In genomic region chr2:30559552-30559951, GRCm38 (mm10) we compare ENCODE assay signal across 30 mouse cellular contexts. TPM values are rescaled to one million over a fixed set of nuclear protein-coding genes. Genes with fewer than 3 reads are reported as not detected.
DNase-seq lines count a peak whose midpoint lies in the region; ATAC-seq lines count a peak whose summit lies in the region.
"Had no signal": no experiment of that assay in that cellular context is flagged by ENCODE, and none has a peak within 500 bp of the region (broad histone marks: within the 10 kb centered on the region; RNA-seq: fewer than 3 reads in every experiment).

No protein-coding gene starts in this region.

- H3K27me3 ChIP-seq in heart, embryonic 16.5 days (ENCODE audit: control insufficient read depth, insufficient read depth, low read length) = no peaks in the 10 kb centered on the region
- 0 out of 2 replicates have a peak, but pooled peaks cover 12% of the 10 kb centered on the region for H3K27me3 ChIP-seq in heart, embryonic 10.5 days (ENCODE audit: insufficient read depth, poor library complexity, severe bottlenecking)
- H3K27me3 ChIP-seq in lung, embryonic 16.5 days (ENCODE audit: control insufficient read depth, insufficient read depth, low read depth, low read length) = no peaks in the 10 kb centered on the region
- H3K27me3 ChIP-seq in limb, embryonic 10.5 days (ENCODE audit: low read depth, poor library complexity, severe bottlenecking) = no peaks in the 10 kb centered on the region
- H3K27me3 ChIP-seq: embryonic facial prominence, embryonic 13.5 days; limb, embryonic 13.5 days; liver, embryonic 12.5 days; neural tube, embryonic 15.5 days; stomach, embryonic 15.5 days had no signal

- H3K4me2 ChIP-seq in heart, embryonic 16.5 days (ENCODE audit: low read depth, low read length) = no peak overlapping the region
- H3K4me2 ChIP-seq in lung, embryonic 16.5 days (ENCODE audit: low read depth, low read length) = no peak overlapping the region
- H3K4me2 ChIP-seq: embryonic facial prominence, embryonic 13.5 days; limb, embryonic 13.5 days; liver, embryonic 12.5 days; neural tube, embryonic 15.5 days; stomach, embryonic 15.5 days had no signal

- peak overlapping the region; percentile 7; the same call in 1 of the 2 replicates for H3K9ac ChIP-seq in heart, embryonic 16.5 days (ENCODE audit: low read length)
- H3K9ac ChIP-seq in lung, embryonic 16.5 days (ENCODE audit: low read length) = no peak overlapping the region
- H3K9ac ChIP-seq: embryonic facial prominence, embryonic 13.5 days; forebrain, postnatal 0 days; limb, embryonic 13.5 days; liver, embryonic 12.5 days; liver, postnatal 0 days; neural tube, embryonic 15.5 days; stomach, embryonic 15.5 days had no signal

- H3K4me1 ChIP-seq in heart, embryonic 16.5 days (ENCODE audit: control insufficient read depth, insufficient read depth, low read length) = no peaks in the 10 kb centered on the region
- peaks cover 26% of the 10 kb centered on the region for H3K4me1 ChIP-seq in heart, embryonic 10.5 days
- H3K4me1 ChIP-seq in lung, embryonic 16.5 days (replicated peaks; ENCODE audit: control insufficient read depth, insufficient read depth, low read length) = no peaks in the 10 kb centered on the region
- peaks cover 23% of the 10 kb centered on the region for H3K4me1 ChIP-seq in limb, embryonic 10.5 days
- H3K4me1 ChIP-seq: limb, embryonic 13.5 days; liver, embryonic 12.5 days; neural tube, embryonic 15.5 days had no signal

- H3K36me3 ChIP-seq in heart, embryonic 16.5 days (ENCODE audit: control insufficient read depth, insufficient read depth) = no peaks in the 10 kb centered on the region
- no peaks in the 10 kb centered on the region for H3K36me3 ChIP-seq in heart, embryonic 10.5 days
- H3K36me3 ChIP-seq in lung, embryonic 16.5 days (ENCODE audit: control insufficient read depth, insufficient read depth, low read length) = no peaks in the 10 kb centered on the region
- no peaks in the 10 kb centered on the region for H3K36me3 ChIP-seq in limb, embryonic 10.5 days
- H3K36me3 ChIP-seq: embryonic facial prominence, embryonic 13.5 days; limb, embryonic 13.5 days; liver, embryonic 12.5 days; neural tube, embryonic 15.5 days; stomach, embryonic 15.5 days had no signal

- peak; percentile 45 to 61 for DNase-seq in cerebellum, postnatal 10 days
- no peak for DNase-seq in cerebellum, postnatal 14 days
- DNase-seq in heart, embryonic 10.5 days (ENCODE audit: low spot score) = no peak
- no peak for DNase-seq in lung, postnatal 10 days
- DNase-seq in limb, embryonic 10.5 days (ENCODE audit: low spot score) = no peak
- DNase-seq in frontal cortex, adult 2 months (ENCODE audit: extremely low spot score in 1 of 2, low spot score in 1 of 2) = no peak
- DNase-seq: adrenal gland, adult 2 months; adrenal gland, postnatal 36 days; cerebellum, adult 18-20 months; forebrain, postnatal 0 days; gastrocnemius, postnatal 14 days; heart, adult 18-20 months; kidney, adult 8-10 months; kidney, postnatal 4 days; liver, postnatal 0 days; midbrain, embryonic 14.5 days; retina, postnatal 1 day; right cerebral cortex, postnatal 14 days had no signal

- no peak overlapping the region for H3K4me3 ChIP-seq in heart, embryonic 16.5 days (ENCODE audit: low read length)
- H3K4me3 ChIP-seq in heart, embryonic 10.5 days = no peak overlapping the region
- H3K4me3 ChIP-seq in lung, embryonic 16.5 days (ENCODE audit: low read length) = no peak overlapping the region
- H3K4me3 ChIP-seq in limb, embryonic 10.5 days = no peak overlapping the region
- H3K4me3 ChIP-seq: embryonic facial prominence, embryonic 13.5 days; limb, embryonic 13.5 days; liver, embryonic 12.5 days; neural tube, embryonic 15.5 days; stomach, embryonic 15.5 days had no signal

- no peak for ATAC-seq in heart, embryonic 16.5 days (replicated peaks; ENCODE audit: extremely low read depth, insufficient read depth, low FRiP score)
- ATAC-seq in lung, embryonic 16.5 days (ENCODE audit: low read depth) = 0 out of 2 replicates have a peak, but pooled peaks have one; percentile 16
- ATAC-seq: forebrain, postnatal 0 days; intestine, embryonic 16.5 days; liver, embryonic 12.5 days; liver, postnatal 0 days; lung, postnatal 0 days had no signal

- H3K27ac ChIP-seq in heart, embryonic 16.5 days (ENCODE audit: low read length) = no peak overlapping the region
- no peak overlapping the region for H3K27ac ChIP-seq in heart, embryonic 10.5 days
- H3K27ac ChIP-seq in lung, embryonic 16.5 days (ENCODE audit: low read length) = no peak overlapping the region
- peak overlapping the region; percentile 10; the same call in 1 of the 2 replicates for H3K27ac ChIP-seq in limb, embryonic 10.5 days
- H3K27ac ChIP-seq: embryonic facial prominence, embryonic 13.5 days; kidney, postnatal 0 days; limb, embryonic 13.5 days; liver, embryonic 12.5 days; macrophage; neural tube, embryonic 15.5 days; stomach, embryonic 15.5 days had no signal

- WGBS in heart, embryonic 16.5 days = 87% methylated on average over 1 of the region's 1 CpGs
- 81% methylated on average over 1 of the region's 1 CpGs for WGBS in heart, embryonic 10.5 days
- WGBS in lung, embryonic 16.5 days = 95% methylated on average over 1 of the region's 1 CpGs
- WGBS in limb, embryonic 10.5 days = 93% methylated on average over 1 of the region's 1 CpGs

- H3K9me3 ChIP-seq in heart, embryonic 16.5 days (replicated peaks; ENCODE audit: control insufficient read depth, low read length) = no peaks in the 10 kb centered on the region
- no peaks in the 10 kb centered on the region for H3K9me3 ChIP-seq in heart, embryonic 10.5 days
- no peaks in the 10 kb centered on the region for H3K9me3 ChIP-seq in lung, embryonic 16.5 days (ENCODE audit: control insufficient read depth, low read length)
- no peaks in the 10 kb centered on the region for H3K9me3 ChIP-seq in limb, embryonic 10.5 days (replicated peaks)
- H3K9me3 ChIP-seq: embryonic facial prominence, embryonic 13.5 days; limb, embryonic 13.5 days; liver, embryonic 12.5 days; neural tube, embryonic 15.5 days; stomach, embryonic 15.5 days had no signal

RNA-seq across cellular contexts. Expression of gene Cstad, which starts 35.3 kb away (rescaled TPM):
- polyA plus RNA-seq in heart, embryonic 16.5 days (2015; fragmentation: Nextera tagmentation; extraction: Ambion mirVana) = 1.4 TPM in 2 replicates
- 1.2 and 1.4 TPM in 2 replicates for polyA plus RNA-seq in heart, embryonic 10.5 days (2016; fragmentation: Nextera tagmentation; extraction: Ambion mirVana)
- 0.69 and 1.6 TPM in 2 replicates for polyA plus RNA-seq in lung, embryonic 16.5 days (2015; fragmentation: Nextera tagmentation; extraction: Ambion mirVana)
- 0.55 and 0.95 TPM in 2 replicates for polyA plus RNA-seq in limb, embryonic 10.5 days (2016; fragmentation: Nextera tagmentation; extraction: Ambion mirVana)
- polyA plus RNA-seq in frontal cortex, adult 2 months (2012; rRNA removed) = 4.2 and 5.7 TPM in 2 replicates
- polyA plus RNA-seq: small intestine, adult 2 months had no signal

Comparison
In these comparisons a context has a peak if more than half of its experiments do, and no peak if none do; other contexts are left out.
1. DNase-seq: peak in cerebellum, postnatal 10 days (2 of 2); none in cerebellum, postnatal 14 days (0 of 2), heart, embryonic 10.5 days (single experiment), lung, postnatal 10 days (single experiment), limb, embryonic 10.5 days (single experiment) and frontal cortex, adult 2 months (0 of 2).